Mouse (Mus musculus): ENCODE results near the gene D1Pas1. TPM values are rescaled to one million over a fixed set of nuclear protein-coding genes. Genes with fewer than 3 reads are reported as not detected.

The D1Pas1 gene
- polyA plus RNA-seq (2012; rRNA removed) = 0.02 and 0.06 TPM in 2 replicates

DNA sequence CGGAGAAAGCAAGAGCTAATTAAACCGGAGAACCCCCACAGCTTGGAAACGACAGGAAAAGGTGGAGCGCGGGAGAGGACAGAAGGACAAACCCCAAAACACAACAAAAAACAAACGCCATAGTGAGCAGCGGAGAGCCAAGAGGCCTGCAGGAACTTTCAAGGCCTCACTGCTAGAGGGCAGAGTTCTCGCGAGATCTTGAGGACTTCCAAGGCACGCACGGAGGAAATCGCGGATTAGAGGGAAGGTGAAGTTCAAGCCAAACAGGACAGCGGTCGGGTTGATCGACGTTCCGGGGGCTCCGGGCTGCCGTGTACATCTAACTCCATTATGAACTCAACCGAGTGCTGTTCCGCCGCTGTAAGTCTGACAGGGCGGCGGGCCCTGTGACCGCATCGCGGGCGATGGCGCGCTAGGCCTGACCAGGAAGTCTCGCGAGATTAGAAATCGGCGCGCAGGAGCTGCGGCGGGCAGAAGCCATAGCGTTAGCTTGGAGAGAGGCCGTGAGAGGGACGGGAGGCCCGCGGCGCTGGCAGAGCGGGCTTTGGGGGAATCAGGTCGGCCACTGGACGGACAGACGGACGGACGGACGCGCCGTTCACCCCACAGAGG, at the start of gene D1Pas1:
TSS of gene D1Pas1 (plus strand) at position 216 of the 612 bp plus-strand sequence.

Other genes starting within 250 kb of the D1Pas1 start
- 50.1 and 108 TPM in 2 replicates for gene Rrp15, start 218.1 kb upstream of the D1Pas1 start, polyA plus RNA-seq (2012; rRNA removed)
- 0.62 and 0.65 TPM in 2 replicates for gene Spata17, start 248.0 kb downstream of the D1Pas1 start, polyA plus RNA-seq (2012; rRNA removed)
- 22.8 and 33.9 TPM in 2 replicates for gene Gpatch2, start 248.1 kb downstream of the D1Pas1 start, polyA plus RNA-seq (2012; rRNA removed)

All from central nervous system, embryonic 11.5 days (tissue).